Mouse (Mus musculus) heart, embryonic 15.5 days (tissue): ENCODE data around the gene Neu4. TPM values are rescaled to one million over a fixed set of nuclear protein-coding genes. Genes with fewer than 3 reads are reported as not detected.
"Not testable (repeated sequence)": the region's sequence is repeated elsewhere in the genome, so short reads cannot be mapped to it uniquely, and the experiment has no call there.

ENCODE experiments used
- ATAC-seq: fragments of 200-750 bp; cut with Nextera tagmentation; replicated peaks from 2 replicates; pipeline ENCODE4 v1.8.0; 2017; ENCODE audit warnings: low read depth, moderate TSS enrichment; ENCODE audit not compliant: insufficient number of reproducible peaks, insufficient read depth, low FRiP score
- H3K27ac ChIP-seq: fragments of 300-500 bp; sonication (generic); 2 replicates; pipeline ENCODE4 v1.5.1; 2015; ENCODE audit warnings: mild to moderate bottlenecking, inconsistent platforms
- H3K27me3 ChIP-seq: fragments of 300-500 bp; sonication (generic); 2 replicates; pipeline ENCODE4 v1.6.1; 2015; ENCODE audit warnings: inconsistent platforms
- H3K36me3 ChIP-seq: fragments of 300-500 bp; sonication (generic); 2 replicates; pipeline ENCODE4 v1.6.1; 2015; ENCODE audit warnings: mild to moderate bottlenecking, inconsistent platforms
- H3K4me1 ChIP-seq: fragments of 300-500 bp; sonication (generic); replicated peaks from 2 replicates; pipeline ENCODE4 v1.6.1; 2015; ENCODE audit warnings: inconsistent platforms
- H3K4me2 ChIP-seq: fragments of 300-500 bp; sonication (generic); 2 replicates; pipeline ENCODE4 v1.6.1; 2015; ENCODE audit warnings: inconsistent platforms, mild to moderate bottlenecking, moderate library complexity
- H3K4me3 ChIP-seq: fragments of 300-500 bp; sonication (generic); 2 replicates; pipeline ENCODE4 v1.5.1; 2015; ENCODE audit warnings: mild to moderate bottlenecking, inconsistent platforms
- H3K9ac ChIP-seq: fragments of 300-500 bp; sonication (generic); 2 replicates; pipeline ENCODE4 v1.6.1; 2015; ENCODE audit warnings: mild to moderate bottlenecking, inconsistent platforms
- H3K9me3 ChIP-seq: fragments of 300-500 bp; sonication (generic); replicated peaks from 2 replicates; pipeline ENCODE4 v1.6.1; 2016; ENCODE audit warnings: inconsistent platforms
- WGBS: fragments of 180-500 bp; shearing (Covaris S2); methylation state at CpG from one replicate; pipeline ENCODE4 v1.1.7; 2015; ENCODE audit warnings: mixed read lengths; 5-methylcytosine and 5-hydroxymethylcytosine counted together
- polyA plus RNA-seq: library from polyadenylated mRNA; unstranded; fragments of >200 nt; fragmentation: Nextera tagmentation; extraction: Ambion mirVana; gene quantifications from 2 replicates; pipeline ENCODE4 v1.2.1, GENCODE M21; 2015

Neu4 gene
- polyA plus RNA-seq, 1 experiment from 2014 or later: not detected

- H3K36me3 ChIP-seq, H3K4me1 ChIP-seq, ATAC-seq, H3K4me2 ChIP-seq, H3K9me3 ChIP-seq, H3K4me3 ChIP-seq, H3K27ac ChIP-seq, H3K27me3 ChIP-seq, H3K9ac ChIP-seq: not testable (repeated sequence)
- 81% methylated on average over 16 of the region's 19 CpGs for WGBS
These were observed 11.4 kb upstream of the Neu4 start for GRCm38 (mm10) chr1:94008826-94009225.

DNA sequence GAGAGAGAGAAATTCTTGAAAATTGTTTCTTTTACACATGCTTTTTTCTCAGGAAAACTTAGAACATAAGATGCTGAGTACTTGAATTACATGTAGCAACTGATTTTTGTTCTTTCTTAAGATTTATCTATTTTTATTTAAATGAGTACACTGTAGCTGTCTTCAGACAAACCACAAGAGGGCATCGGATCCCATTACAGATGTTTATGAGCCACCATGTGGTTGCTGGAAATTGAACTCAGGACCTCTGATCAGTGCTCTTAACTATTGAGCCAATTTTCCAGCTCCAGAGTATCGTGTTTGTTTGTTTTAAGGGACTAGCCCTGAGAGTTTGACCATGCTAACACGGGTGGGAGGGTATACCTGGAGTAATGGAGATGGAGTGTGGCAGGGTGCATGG, 8.6 kb upstream of the Neu4 start:
- Histone ChIP-seq H3K27ac (no peak overlapping the region), H3K4me1 (no peaks in the 10 kb centered on the region), H3K9ac (no peak overlapping the region), H3K27me3 (no peaks in the 10 kb centered on the region), H3K4me3 (no peak overlapping the region), H3K4me2 (no peak overlapping the region), H3K36me3 (no peaks in the 10 kb centered on the region), H3K9me3 (no peaks in the 10 kb centered on the region)
- WGBS: 62% methylated on average over 3 of the region's 3 CpGs
- no peak for ATAC-seq

GRCm38 (mm10) chr1:94027506-94028108, 7.4 kb downstream of the Neu4 start:
- Histone ChIP-seq H3K4me3 (no peak overlapping the region), H3K27ac (no peak overlapping the region), H3K9ac (no peak overlapping the region), H3K9me3 (no peaks in the 10 kb centered on the region), H3K4me1 (no peaks in the 10 kb centered on the region), H3K36me3 (no peaks in the 10 kb centered on the region), H3K4me2 (no peak overlapping the region), H3K27me3 (no peaks in the 10 kb centered on the region)
- ATAC-seq: no peak
- WGBS: 82% methylated on average over 12 of the region's 12 CpGs

DNA sequence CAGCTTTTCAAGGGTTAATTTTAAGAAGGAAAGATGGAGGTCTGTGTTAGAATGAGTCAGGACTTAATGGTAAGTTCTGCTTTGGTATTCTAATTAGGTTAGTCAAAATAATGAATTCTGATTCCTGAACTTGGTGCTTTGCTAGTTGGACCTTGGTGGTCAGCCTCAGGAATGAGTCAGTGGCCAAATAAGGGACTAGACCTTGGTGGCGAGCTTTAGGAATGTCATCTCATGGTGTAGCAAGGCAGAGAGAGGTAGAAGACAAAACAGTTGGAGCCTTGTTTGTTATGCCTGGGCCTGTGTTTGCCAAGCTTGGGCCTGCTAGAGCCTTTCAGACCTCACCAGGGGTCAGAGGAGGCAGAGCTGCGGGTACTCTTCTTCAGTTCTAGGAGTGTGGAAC, 8.5 kb downstream of the Neu4 start:
- Histone ChIP-seq H3K4me3 (no peak overlapping the region), H3K36me3 (no peaks in the 10 kb centered on the region), H3K9ac (no peak overlapping the region), H3K27ac (no peak overlapping the region), H3K4me2 (no peak overlapping the region), H3K27me3 (no peaks in the 10 kb centered on the region), H3K4me1 (no peaks in the 10 kb centered on the region), H3K9me3 (no peaks in the 10 kb centered on the region)
- no peak for ATAC-seq
- WGBS: 85% methylated on average over 2 of the region's 2 CpGs

DNA sequence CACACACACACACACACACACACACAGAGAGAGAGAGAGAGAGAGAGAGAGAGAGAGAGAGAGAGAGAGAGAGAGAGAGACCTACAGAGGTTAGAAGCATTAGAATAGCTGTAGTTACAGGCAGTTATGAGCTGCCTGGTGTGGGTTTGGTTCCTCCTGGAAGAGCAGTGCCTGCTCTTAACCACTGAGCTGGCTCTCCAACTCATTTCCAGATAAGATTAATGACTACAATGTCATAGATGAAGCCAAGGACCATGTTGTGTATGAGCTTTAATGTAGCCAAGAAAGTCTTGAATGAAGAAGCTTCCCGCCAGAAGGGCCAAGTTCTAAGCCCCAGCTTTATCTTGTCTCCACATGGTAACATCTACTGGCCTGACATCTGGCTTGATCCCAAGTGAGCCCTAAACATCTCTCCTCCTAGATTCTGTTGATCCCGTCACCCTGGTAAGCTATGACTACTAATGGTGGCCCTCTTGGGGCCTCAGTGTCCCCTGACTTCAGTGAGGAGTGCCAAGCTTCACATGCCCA, 12.9 kb downstream of the Neu4 start:
- 76% methylated on average over 2 of the region's 2 CpGs for WGBS

GRCm38 (mm10) chr1:94034984-94035743, 14.9 kb downstream of the Neu4 start:
- 0% methylated on average over 25 of the region's 25 CpGs for WGBS
- peak overlapping the region; percentile 91 for H3K27ac ChIP-seq
- H3K4me2 ChIP-seq: peak overlapping the region; percentile 80
- no peaks in the 10 kb centered on the region for H3K36me3 ChIP-seq
- peak; percentile 91 for ATAC-seq
- H3K4me1 ChIP-seq: peaks cover 11% of the 10 kb centered on the region
- no peaks in the 10 kb centered on the region for H3K9me3 ChIP-seq
- peak overlapping the region; percentile 44 for H3K9ac ChIP-seq
- no peaks in the 10 kb centered on the region for H3K27me3 ChIP-seq
- peak overlapping the region; percentile 49 for H3K4me3 ChIP-seq

More for the DNA sequence above, 12.9 kb downstream of the Neu4 start:
- no peak for ATAC-seq
- Histone ChIP-seq H3K4me1 (peaks cover 11% of the 10 kb centered on the region), H3K9me3 (no peaks in the 10 kb centered on the region), H3K9ac (no peak overlapping the region), H3K4me2 (no peak overlapping the region), H3K27me3 (no peaks in the 10 kb centered on the region), H3K36me3 (no peaks in the 10 kb centered on the region), H3K4me3 (no peak overlapping the region), H3K27ac (no peak overlapping the region)

- no peaks in the 10 kb centered on the region for H3K36me3 ChIP-seq
- peaks cover 4% of the 10 kb centered on the region for H3K4me1 ChIP-seq
- no peak overlapping the region for H3K4me2 ChIP-seq
- H3K27me3 ChIP-seq: no peaks in the 10 kb centered on the region
- no peaks in the 10 kb centered on the region for H3K9me3 ChIP-seq
- H3K27ac ChIP-seq: no peak overlapping the region
- ATAC-seq: no peak
- H3K4me3 ChIP-seq: no peak overlapping the region
- H3K9ac ChIP-seq: no peak overlapping the region
- 92% methylated on average over 2 of the region's 2 CpGs for WGBS
These were observed 20.1 kb downstream of the Neu4 start for GRCm38 (mm10) chr1:94040391-94040790.

GRCm38 (mm10) chr1:94045559-94045958, 25.3 kb downstream of the Neu4 start:
- H3K27me3 ChIP-seq: no peaks in the 10 kb centered on the region
- no peak overlapping the region for H3K4me3 ChIP-seq
- no peak overlapping the region for H3K4me2 ChIP-seq
- WGBS: 67% methylated on average over 3 of the region's 3 CpGs
- H3K4me1 ChIP-seq: no peaks in the 10 kb centered on the region
- H3K9me3 ChIP-seq: no peaks in the 10 kb centered on the region
- no peaks in the 10 kb centered on the region for H3K36me3 ChIP-seq
- no peak overlapping the region for H3K27ac ChIP-seq
- no peak overlapping the region for H3K9ac ChIP-seq
- no peak for ATAC-seq

DNA sequence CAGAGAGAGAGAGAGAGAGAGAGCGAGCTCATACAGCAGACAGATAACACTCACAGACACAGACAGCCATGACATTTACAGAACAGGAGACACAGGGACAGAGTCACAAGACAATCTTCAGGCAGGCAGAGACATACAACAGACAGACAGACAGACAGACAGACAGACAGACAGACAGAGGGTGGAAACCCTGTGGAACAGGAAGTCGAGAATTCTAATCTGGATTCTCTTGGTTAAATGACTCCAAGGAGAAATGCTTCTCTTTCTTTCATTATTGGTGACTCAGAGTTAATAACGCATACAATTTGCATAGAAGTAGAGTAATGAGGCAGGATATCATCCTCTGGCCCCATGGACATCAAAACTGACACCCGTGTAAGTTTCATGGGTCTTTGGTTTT, 26.3 kb downstream of the Neu4 start:
- H3K9ac ChIP-seq: no peak overlapping the region
- ATAC-seq: no peak
- H3K36me3 ChIP-seq: no peaks in the 10 kb centered on the region
- no peaks in the 10 kb centered on the region for H3K4me1 ChIP-seq
- no peak overlapping the region for H3K27ac ChIP-seq
- no peak overlapping the region for H3K4me3 ChIP-seq
- no peak overlapping the region for H3K4me2 ChIP-seq
- H3K9me3 ChIP-seq: no peaks in the 10 kb centered on the region
- no peaks in the 10 kb centered on the region for H3K27me3 ChIP-seq
- 74% methylated on average over 4 of the region's 4 CpGs for WGBS

DNA sequence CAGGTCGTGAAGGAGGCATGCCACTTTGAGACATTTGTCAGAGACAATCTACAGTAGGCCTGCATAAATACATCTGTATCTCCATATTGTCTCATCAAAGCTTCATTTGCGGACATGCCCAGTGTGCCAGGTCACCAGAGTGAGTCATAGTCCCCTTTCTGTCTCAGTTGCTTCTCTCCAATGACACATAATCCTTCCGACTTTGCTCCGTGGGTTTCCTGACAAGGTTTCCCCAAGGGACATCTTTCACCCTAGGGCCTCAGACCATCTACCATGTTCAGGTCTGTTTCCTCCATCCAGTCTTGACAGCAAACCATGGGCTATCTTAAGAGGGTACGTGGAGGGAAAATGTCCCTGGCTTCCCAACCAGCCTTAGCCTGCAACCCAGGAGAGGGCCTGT, 30.9 kb downstream of the Neu4 start:
- H3K4me1 ChIP-seq: 0 out of 2 replicates have a peak, but pooled peaks cover 2% of the 10 kb centered on the region
- H3K4me2 ChIP-seq: no peak overlapping the region
- no peak overlapping the region for H3K9ac ChIP-seq
- H3K36me3 ChIP-seq: no peaks in the 10 kb centered on the region
- no peak overlapping the region for H3K27ac ChIP-seq
- ATAC-seq: no peak
- no peaks in the 10 kb centered on the region for H3K27me3 ChIP-seq
- whole genome bisulfite sequencing: 77% methylated on average over 5 of the region's 5 CpGs
- H3K9me3 ChIP-seq: no peaks in the 10 kb centered on the region
- no peak overlapping the region for H3K4me3 ChIP-seq

GRCm38 (mm10) chr1:94052373-94052772, 32.1 kb downstream of the Neu4 start, which contains the start of gene Pdcd1:
Pdcd1 (minus strand) TSS chr1:94052553.
- H3K27me3 ChIP-seq: no peaks in the 10 kb centered on the region
- H3K27ac ChIP-seq: no peak within 1 kb of the TSS
- no peaks in the 10 kb centered on the region for H3K36me3 ChIP-seq
- WGBS: 50% methylated on average over 6 of the region's 6 CpGs
- H3K4me1 ChIP-seq: 0 out of 2 replicates have a peak, but pooled peaks cover 2% of the 10 kb centered on the region
- no peaks in the 10 kb centered on the region for H3K9me3 ChIP-seq
- H3K4me2 ChIP-seq: no peak within 1 kb of the TSS
- no peak within 1 kb of the TSS for H3K9ac ChIP-seq
- H3K4me3 ChIP-seq: no peak within 1 kb of the TSS
- no peak for ATAC-seq
